Mouse (Mus musculus) mouse trophoblast stem cell (cell line): ENCODE measurements at regions not wholly inside any gene's neighbourhood (a gene's known extent, or its start where the extent isn't known, plus 50 kb on each side); places are given as distances from the start of the nearest gene placed in this dataset.
"Not testable (repeated sequence)": the region's sequence is repeated elsewhere in the genome, so short reads cannot be mapped to it uniquely, and the experiment has no call there.

Experiments
- in situ Hi-C, 2 experiments: fragments of 300-500 bp; cut with MseI, MboI; formaldehyde crosslinking; loops; 2 replicates in 1 of 2; 3 replicates in 1 of 2; pipeline ENCODE4 v1.15.1; 2025

GRCm38 (mm10) chr16:55758707-55759067 is 80.0 kb downstream of the Nfkbiz start:
- in situ Hi-C loops: no loop called here

- in situ Hi-C loops: no loop called here
Observed at GRCm38 (mm10) chr16:55757952-55758706, 80.6 kb downstream of the Nfkbiz start.

- in situ Hi-C loops: not testable (repeated sequence)
Observed at GRCm38 (mm10) chr16:55757422-55757815, 81.3 kb downstream of the Nfkbiz start.

- in situ Hi-C loops: no loop called here
Observed at GRCm38 (mm10) chr16:55756764-55757421, 81.8 kb downstream of the Nfkbiz start.

GRCm38 (mm10) chr16:55755309-55755832 is 83.3 kb downstream of the Nfkbiz start:
- in situ Hi-C loops: no loop called here

GRCm38 (mm10) chr16:55754092-55754763 is 84.5 kb downstream of the Nfkbiz start:
- in situ Hi-C loops: no loop called here

GRCm38 (mm10) chr16:55753380-55753779 is 85.3 kb downstream of the Nfkbiz start:
- in situ Hi-C loops: no loop called here

GRCm38 (mm10) chr16:55747250-55747649 is 91.4 kb downstream of the Nfkbiz start:
- in situ Hi-C loops: no loop called here

GRCm38 (mm10) chr16:55746159-55746558 is 92.5 kb downstream of the Nfkbiz start:
- in situ Hi-C loops: no loop called here

GRCm38 (mm10) chr16:55745094-55745493 is 93.6 kb downstream of the Nfkbiz start:
- in situ Hi-C loops: no loop called here

- in situ Hi-C loops: no loop called here
Observed at GRCm38 (mm10) chr16:55741099-55741863, 97.4 kb downstream of the Nfkbiz start.

GRCm38 (mm10) chr16:55738741-55739140 is 100.0 kb downstream of the Nfkbiz start:
- in situ Hi-C loops: no loop called here

GRCm38 (mm10) chr16:55735476-55735968 is 103.2 kb downstream of the Nfkbiz start:
- in situ Hi-C loops: no loop called here

- in situ Hi-C loops: no loop called here
Observed at GRCm38 (mm10) chr16:55734301-55734700, 104.4 kb downstream of the Nfkbiz start.

- in situ Hi-C loops: no loop called here
Observed at GRCm38 (mm10) chr16:55733751-55734150, 104.9 kb downstream of the Nfkbiz start.

- in situ Hi-C loops: no loop called here
Observed at GRCm38 (mm10) chr16:55731003-55731402, 107.7 kb downstream of the Nfkbiz start.

GRCm38 (mm10) chr16:55726538-55726937 is 112.2 kb downstream of the Nfkbiz start:
- in situ Hi-C loops: no loop called here

GRCm38 (mm10) chr16:55720430-55720829 is 118.3 kb downstream of the Nfkbiz start:
- in situ Hi-C loops: no loop called here

GRCm38 (mm10) chr16:55710017-55710416 is 128.7 kb downstream of the Nfkbiz start:
- in situ Hi-C loops: no loop called here

- in situ Hi-C loops: no loop called here
Observed at GRCm38 (mm10) chr16:55706502-55706901, 132.2 kb downstream of the Nfkbiz start.

- in situ Hi-C loops: no loop called here
Observed at GRCm38 (mm10) chr16:55698489-55698892, 140.2 kb downstream of the Nfkbiz start.
